Mouse (Mus musculus) heart, postnatal 36 days (tissue): ENCODE measurements around the gene Cxcr4. TPM values are rescaled to one million over a fixed set of nuclear protein-coding genes. Genes with fewer than 3 reads are reported as not detected.

Experiments
- DNase-seq, 2 experiments: peaks; one replicate each; pipeline ENCODE4 v3.0.0; 2021 to 2022
- intact Hi-C: fragments of 180-260 bp; cut with DNase I; formaldehyde crosslinking; loops from one replicate; pipeline ENCODE4 v1.15.1; 2025
- total RNA-seq, 2 experiments: library from RNA; stranded (reverse); gene quantifications; 2 replicates each; pipeline ENCODE4 v1.2.3; 2021

The Cxcr4 gene
- total RNA-seq, 2 experiments from 2014 or later = 7.0 to 12.2 TPM

GRCm38 (mm10) chr1:128578454-128578853, 13.6 kb downstream of the Cxcr4 start:
- DNase-seq = no peak
- intact Hi-C loops = no loop called here

GRCm38 (mm10) chr1:128575096-128575495, 17.0 kb downstream of the Cxcr4 start:
- intact Hi-C loops = no loop called here

GRCm38 (mm10) chr1:128571033-128571432, 21.1 kb downstream of the Cxcr4 start:
- intact Hi-C loops = no loop called here
- DNase-seq = no peak

More at GRCm38 (mm10) chr1:128575096-128575495, 17.0 kb downstream of the Cxcr4 start:
- no peak for DNase-seq

GRCm38 (mm10) chr1:128569992-128570648, 22.0 kb downstream of the Cxcr4 start:
- no peak for DNase-seq
- intact Hi-C loops = no loop called here

- no peak for DNase-seq
- intact Hi-C loops = no loop called here
Measured at GRCm38 (mm10) chr1:128567224-128568197, 24.6 kb downstream of the Cxcr4 start.

- intact Hi-C loops = no loop called here
- DNase-seq = no peak
Measured at GRCm38 (mm10) chr1:128563905-128564304, 28.2 kb downstream of the Cxcr4 start.

- intact Hi-C loops = no loop called here
Measured at GRCm38 (mm10) chr1:128561325-128561874, 30.7 kb downstream of the Cxcr4 start.

GRCm38 (mm10) chr1:128560452-128561324, 31.4 kb downstream of the Cxcr4 start:
- DNase-seq = no peak
- intact Hi-C loops = no loop called here

More at GRCm38 (mm10) chr1:128561325-128561874, 30.7 kb downstream of the Cxcr4 start:
- no peak for DNase-seq

- intact Hi-C loops = no loop called here
- no peak for DNase-seq
Measured at GRCm38 (mm10) chr1:128557953-128558352, 34.1 kb downstream of the Cxcr4 start.

- DNase-seq = no peak
- intact Hi-C loops = no loop called here
Measured at GRCm38 (mm10) chr1:128552545-128552944, 39.5 kb downstream of the Cxcr4 start.

- intact Hi-C loops = no loop called here
- DNase-seq = no peak
Measured at GRCm38 (mm10) chr1:128551743-128552397, 40.2 kb downstream of the Cxcr4 start.

- no peak for DNase-seq
- intact Hi-C loops = no loop called here
Measured at GRCm38 (mm10) chr1:128549442-128549841, 42.7 kb downstream of the Cxcr4 start.

GRCm38 (mm10) chr1:128549007-128549406, 43.1 kb downstream of the Cxcr4 start:
- intact Hi-C loops = no loop called here
- no peak for DNase-seq

GRCm38 (mm10) chr1:128548220-128548998, 43.7 kb downstream of the Cxcr4 start:
- no peak for DNase-seq
- intact Hi-C loops = no loop called here

- intact Hi-C loops = no loop called here
- no peak for DNase-seq
Measured at GRCm38 (mm10) chr1:128545672-128546071, 46.4 kb downstream of the Cxcr4 start.

- DNase-seq = no peak
- intact Hi-C loops = no loop called here
Measured at GRCm38 (mm10) chr1:128543137-128543536, 49.0 kb downstream of the Cxcr4 start.

GRCm38 (mm10) chr1:128542555-128542954, 49.5 kb downstream of the Cxcr4 start:
- DNase-seq = no peak
- intact Hi-C loops = no loop called here

GRCm38 (mm10) chr1:128540213-128540612, 51.9 kb downstream of the Cxcr4 start:
- DNase-seq = no peak
- intact Hi-C loops = no loop called here

- DNase-seq = no peak
- intact Hi-C loops = no loop called here
Measured at GRCm38 (mm10) chr1:128539555-128539954, 52.5 kb downstream of the Cxcr4 start.
